Mouse (Mus musculus): ENCODE data around the gene Zfp219.

Zfp219 gene

DNA sequence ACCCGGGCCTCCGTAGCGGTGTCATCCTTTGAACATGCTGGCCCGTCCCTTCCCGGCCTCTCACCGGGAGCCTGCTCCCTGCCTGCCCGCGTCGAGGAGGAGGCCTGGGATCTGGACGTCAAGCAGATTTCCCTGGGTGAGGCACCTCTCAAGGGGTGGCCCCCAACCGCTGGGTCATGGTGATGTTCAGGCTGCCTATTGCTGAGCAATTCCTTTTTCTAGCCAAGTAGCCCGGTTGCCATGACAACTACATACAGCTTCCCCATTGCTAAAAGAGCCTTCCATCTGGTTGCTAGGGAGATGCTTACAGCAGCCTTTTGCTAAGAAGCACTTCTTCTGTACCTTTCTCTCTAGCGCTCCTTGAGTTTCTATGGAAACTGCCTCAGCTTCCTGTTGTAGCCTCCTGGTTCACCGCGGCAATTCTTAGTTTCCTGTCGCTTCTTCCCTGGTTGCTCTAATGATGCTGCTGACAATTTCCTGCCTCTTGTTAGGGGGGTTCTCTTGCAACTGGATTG lies 16.5 kb downstream of the Zfp219 start:
- no peak for DNase-seq (ENCODE audit: extremely low read depth, low read depth)

DNA sequence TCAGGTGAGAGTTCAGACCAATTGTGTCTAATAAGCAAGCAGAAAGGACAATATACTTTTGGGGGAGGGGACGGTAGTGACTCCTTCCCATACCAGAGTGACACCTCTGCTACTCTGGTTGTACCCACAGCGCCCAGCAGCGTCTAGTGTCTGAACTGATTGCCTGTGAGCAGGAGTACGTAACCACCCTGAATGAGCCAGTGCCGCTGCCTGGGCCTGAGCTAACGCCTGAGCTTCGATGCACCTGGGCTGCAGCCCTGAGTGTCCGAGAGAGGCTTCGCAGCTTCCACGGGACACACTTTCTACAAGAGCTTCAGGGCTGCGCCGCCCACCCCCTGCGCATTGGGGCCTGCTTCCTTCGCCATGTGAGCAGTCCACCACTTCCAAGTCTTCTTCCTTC lies 23.1 kb downstream of the Zfp219 start:
- DNase-seq (ENCODE audit: extremely low read depth, low read depth): no peak

DNA sequence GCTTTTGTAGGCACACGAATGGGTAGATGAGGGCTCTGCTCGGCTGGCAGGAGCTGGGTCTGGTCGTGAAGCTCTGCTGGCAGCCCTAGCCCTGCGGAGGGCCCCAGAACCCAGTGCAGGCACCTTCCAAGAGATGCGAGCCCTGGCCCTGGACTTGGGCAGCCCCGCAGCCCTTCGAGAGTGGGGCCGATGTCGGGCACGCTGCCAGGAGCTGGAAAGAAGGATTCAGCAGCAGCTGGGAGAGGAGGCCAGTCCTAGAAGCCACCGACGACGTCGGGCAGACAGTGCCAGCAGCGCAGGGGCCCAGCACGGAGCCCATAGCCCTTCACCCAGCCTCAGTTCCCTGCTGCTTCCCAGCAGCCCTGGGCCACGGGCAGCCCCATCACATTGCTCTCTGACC lies 23.7 kb downstream of the Zfp219 start:
- no peak for DNase-seq (ENCODE audit: extremely low read depth, low read depth)

DNA sequence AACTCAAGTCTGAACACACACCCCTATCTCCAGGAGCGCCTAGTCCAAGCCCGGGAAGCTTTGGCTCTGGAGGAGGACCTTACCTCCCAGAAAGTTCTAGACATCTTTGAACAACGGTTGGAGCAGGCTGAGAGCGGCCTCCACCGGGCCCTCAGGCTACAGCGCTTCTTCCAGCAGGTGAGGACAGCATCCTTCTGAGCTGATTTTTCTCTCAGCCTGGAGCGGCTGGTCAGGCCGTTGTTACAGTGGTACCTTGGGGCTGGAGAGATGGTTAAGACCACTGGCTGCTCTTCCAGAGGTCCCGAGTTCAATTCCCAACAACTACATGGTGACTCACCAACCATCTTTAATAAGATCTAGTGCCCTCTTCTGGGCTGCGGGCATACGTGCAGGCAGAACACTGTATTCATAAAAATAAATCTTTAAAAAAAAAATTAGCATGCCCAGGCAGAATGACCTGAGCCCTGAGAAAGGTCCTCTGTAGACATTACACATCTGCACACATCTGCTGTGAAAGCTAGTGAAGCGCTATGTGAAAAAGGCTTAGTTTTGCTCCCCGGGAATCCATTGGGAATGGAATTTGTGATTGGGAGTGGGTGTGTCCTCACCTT lies 24.2 kb downstream of the Zfp219 start:
- DNase-seq (ENCODE audit: extremely low read depth, low read depth): no peak

DNA sequence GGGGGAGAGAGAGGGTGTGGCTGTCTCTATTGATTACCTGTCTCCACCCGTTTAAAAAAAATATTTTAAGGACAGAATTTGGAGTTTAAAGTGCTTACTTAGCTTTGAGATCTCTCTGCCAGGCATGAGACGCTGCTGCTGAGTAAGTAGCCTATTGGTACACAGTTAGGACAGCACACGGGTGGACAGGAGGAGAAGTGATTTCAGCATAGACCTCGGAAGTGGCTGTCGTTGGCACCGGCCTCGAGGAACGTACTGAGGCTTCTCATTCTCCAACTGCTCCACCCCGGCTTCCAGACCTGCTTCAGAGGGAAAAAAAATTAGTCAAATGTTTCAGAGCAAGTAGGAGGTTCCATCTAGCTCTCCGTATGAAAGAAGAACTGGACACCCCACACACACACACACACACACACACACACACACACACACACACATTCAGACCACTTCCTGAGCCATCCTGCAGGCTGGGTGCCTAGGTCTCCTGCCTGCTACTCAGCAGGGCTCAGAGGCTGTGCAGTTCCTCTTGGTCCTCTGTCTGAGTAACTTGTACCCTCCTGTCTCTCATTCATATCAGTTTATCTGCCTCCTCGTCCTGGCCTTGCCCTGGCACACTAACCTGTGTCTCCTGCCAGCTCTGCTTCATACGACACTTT lies 25.2 kb downstream of the Zfp219 start:
- DNase-seq (ENCODE audit: extremely low read depth, low read depth): no peak

DNA sequence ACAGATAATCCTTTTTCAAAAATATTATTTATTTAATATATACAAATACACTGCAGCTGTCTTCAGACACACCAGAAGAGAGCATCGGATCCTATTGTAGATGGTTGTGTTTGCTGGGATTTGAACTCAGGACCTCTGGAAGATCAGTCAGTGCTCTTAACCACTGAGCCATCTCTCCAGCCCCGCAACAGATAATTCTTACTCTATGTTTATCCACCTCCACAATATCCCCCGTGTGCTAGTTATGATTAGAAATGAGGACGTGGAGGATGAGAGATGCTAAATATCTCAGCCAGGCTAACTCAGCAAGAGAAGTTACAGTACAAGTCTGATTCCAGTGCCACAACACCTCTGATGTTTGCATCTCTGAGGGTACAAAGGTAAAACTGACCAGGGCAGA lies 26.1 kb downstream of the Zfp219 start:
- DNase-seq (ENCODE audit: extremely low read depth, low read depth): no peak

GRCm38 (mm10) chr14:51989461-51989970 lies 31.0 kb downstream of the Zfp219 start:
- DNase-seq (ENCODE audit: extremely low read depth, low read depth): peak; percentile 60

- no peak for DNase-seq (ENCODE audit: extremely low read depth, low read depth)
Observed at GRCm38 (mm10) chr14:51988731-51989130, 31.8 kb downstream of the Zfp219 start.

DNA sequence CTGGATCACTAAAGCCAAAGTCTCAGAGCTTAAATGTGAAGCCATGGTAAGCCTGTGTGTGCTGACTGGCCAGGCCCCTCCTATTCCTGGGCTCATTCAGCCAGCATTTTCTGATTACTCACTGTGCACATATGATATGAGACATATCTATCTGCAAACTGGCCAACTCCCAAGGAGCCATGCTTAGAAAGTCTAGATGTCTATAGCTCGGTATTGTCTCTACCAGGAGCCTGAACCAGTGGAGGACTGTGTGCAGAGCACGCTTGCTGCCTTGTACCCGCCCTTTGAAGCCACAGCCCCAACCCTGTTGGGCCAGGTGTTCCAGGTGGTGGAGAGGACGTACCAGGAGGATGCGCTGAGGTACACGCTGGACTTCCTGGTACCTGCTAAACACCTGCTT lies 33.4 kb downstream of the Zfp219 start:
- DNase-seq (ENCODE audit: extremely low read depth, low read depth): no peak

DNA sequence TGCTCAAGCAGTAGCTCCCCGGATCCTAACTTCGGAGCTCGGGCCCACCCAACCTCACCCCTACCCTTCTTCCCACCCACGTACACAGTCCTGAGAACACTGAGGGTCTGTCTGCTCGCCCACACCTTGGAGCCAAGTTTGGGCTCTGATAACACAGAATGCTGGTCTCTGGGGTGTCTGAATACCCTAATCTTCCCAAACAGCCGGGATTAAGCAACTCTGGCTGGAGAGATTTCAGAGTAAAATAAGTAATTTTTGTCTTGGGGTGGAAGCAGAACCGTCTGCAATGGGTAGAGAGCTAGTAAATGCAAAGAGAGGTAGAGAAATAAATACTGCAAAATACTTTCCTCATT lies 34.4 kb downstream of the Zfp219 start:
- DNase-seq (ENCODE audit: extremely low read depth, low read depth): peak; percentile 58

- no peak for DNase-seq (ENCODE audit: extremely low read depth, low read depth)
Observed at GRCm38 (mm10) chr14:51985301-51986152, 35.0 kb downstream of the Zfp219 start.

DNA sequence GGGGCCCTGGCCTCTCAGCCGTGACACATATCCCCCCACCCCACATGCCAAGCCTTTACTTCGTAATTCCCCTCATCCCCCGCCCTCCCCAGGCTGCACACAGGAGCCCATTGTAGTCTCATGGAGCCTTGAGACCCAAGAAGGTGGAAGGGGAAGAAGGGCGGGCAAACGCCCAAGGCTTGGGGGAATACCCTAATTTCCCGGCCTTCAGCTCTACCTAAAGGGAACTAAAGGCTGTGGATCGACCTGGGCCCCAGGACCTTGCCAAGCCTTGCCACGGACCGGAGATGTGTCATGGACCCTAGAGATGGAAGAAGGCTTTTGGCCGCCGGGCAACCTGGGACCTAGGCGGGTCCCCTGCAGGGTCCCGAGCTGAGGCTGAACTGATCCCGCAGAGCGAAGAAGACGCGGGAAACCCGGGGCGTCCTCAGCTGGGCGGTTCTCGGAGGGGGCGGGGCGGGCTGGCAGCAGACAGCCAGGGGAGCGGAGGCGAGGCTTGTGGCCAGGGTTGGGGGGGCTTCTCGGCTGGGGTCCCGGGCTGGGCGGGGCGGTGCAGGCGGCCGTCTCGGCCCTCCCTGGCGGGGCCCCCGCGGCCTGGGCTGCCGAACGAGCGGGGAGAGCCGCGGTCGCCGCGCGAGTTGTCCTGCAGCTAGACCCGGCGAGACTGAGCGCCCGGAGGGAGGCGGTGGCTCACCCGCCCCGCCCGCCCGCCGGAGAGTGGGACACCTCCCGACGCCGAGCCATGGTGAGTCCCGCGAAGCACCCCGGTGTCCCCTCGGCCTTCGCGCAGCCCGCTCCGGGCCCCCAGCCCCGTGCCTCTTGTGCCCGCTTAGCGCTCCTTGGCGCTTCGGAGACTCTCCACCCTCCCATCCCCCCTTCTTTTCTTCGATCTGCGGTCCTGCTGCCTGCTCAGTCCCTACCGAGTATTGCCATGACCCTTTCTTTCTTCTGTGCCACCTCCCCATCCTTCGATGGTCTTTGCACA lies 36.0 kb downstream of the Zfp219 start, which contains the start of gene Arhgef40:
Arhgef40 (plus strand) TSS at position 473 of the 985 bp plus-strand sequence.
- DNase-seq (ENCODE audit: extremely low read depth, low read depth): no peak

DNA sequence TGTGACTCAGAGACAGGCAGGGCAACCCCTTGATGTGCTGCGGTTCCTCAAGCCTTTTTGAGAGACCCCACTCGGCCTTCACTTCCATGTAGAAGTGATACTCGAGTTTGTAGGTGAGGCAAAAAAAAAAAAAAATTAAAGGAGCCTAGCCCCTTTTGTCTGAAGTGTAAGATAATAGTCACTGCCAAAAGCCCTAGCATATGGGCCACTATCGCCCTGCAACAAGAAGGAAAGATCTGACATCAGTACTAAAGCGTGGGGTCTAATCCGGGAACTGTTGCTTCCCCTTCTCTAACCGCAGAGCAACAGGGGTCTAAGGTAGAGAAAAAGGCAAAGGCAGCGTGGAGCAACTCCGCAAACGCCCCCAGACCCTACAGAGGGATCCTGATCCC lies 36.7 kb downstream of the Zfp219 start:
- DNase-seq (ENCODE audit: extremely low read depth, low read depth): peak; percentile 67

DNA sequence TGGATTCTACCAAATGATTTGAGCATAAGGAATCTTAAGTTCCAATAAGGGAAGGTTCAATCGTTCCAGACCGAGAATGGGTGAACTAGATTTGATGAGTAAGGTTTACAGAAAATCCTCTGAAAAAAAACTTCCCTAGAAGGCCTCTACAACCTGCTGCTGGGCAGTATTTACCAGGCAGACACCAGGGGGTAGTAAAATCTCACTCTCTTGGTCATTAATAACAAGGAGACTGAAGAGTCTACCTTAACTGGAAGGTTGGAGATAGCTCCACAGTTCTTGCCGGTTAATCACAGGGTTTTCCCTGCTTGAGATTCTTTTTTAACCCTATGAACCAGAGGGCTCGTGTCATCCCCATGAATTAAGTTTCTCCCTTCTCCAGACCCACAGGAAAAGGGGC lies 37.3 kb downstream of the Zfp219 start:
- no peak for DNase-seq (ENCODE audit: extremely low read depth, low read depth)

DNA sequence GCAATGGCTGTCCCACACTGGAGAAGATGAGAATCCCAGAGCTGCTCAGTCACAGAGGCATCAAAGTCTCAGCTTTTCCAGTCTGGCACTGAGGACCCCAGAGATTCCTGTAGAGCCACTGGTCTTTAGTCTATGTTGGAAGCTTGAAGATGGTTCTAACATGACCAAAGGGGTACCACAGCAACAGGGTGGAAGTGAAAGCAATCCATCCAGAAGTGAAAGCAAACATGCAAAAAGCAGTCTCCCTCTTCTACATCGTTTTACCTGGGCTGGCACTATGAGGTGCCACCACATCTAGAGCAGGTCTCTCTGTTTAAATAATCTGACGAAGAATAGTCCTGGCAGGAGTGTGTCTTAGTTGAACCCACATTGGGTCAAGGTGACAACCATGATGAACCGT lies 41.3 kb downstream of the Zfp219 start:
- no peak for DNase-seq (ENCODE audit: extremely low read depth, low read depth)

GRCm38 (mm10) chr14:51967400-51967799 lies 53.1 kb downstream of the Zfp219 start:
- no peak for DNase-seq (ENCODE audit: extremely low read depth, low read depth)

- no peak for DNase-seq (ENCODE audit: extremely low read depth, low read depth)
Observed at GRCm38 (mm10) chr14:51960316-51960715, 60.2 kb downstream of the Zfp219 start.

Data from MEL-GATA-1-ER (cell line).